Mouse (Mus musculus) cerebellum, adult 2 months (tissue): ENCODE results near the gene 2010300C02Rik.

Experiments used
- CTCF ChIP-seq: fragments of 200-500 bp; IDR thresholded peaks from 2 replicates; pipeline ENCODE4 v1.5.1; 2011; ENCODE audit warnings: low read depth, mild to moderate bottlenecking, control low read depth, low read length, moderate library complexity, borderline replicate concordance; ENCODE audit not compliant: insufficient read depth
- POLR2A ChIP-seq: fragments of 200-500 bp; IDR thresholded peaks from 2 replicates; pipeline ENCODE4 v1.6.1; 2011; ENCODE audit warnings: low read length, control low read depth, borderline replicate concordance; ENCODE audit not compliant: insufficient read depth

DNA sequence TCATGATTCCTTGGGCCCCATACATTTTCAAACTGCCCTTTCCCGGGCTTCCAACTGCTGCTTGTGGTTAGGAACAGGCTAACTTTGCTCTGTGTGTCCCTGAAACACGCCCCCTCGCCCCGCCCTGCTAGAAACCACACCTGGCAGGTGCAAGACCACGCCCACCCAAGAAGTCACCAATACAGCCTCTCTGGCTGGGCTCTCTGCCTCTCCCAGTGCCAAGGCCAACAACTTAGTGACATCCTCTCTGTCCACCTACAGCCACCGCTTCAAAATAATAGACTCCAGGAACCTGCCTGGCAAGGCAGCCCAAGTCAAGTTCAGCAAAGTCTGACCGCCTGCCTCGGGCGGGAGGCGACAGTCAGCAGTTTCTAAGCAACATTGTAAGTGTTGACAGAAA lies 53.3 kb downstream of the 2010300C02Rik start:
- TF ChIP-seq CTCF (no peak), POLR2A (no peak)
